Mouse (Mus musculus): ENCODE measurements around the gene Fgf13. TPM values are rescaled to one million over a fixed set of nuclear protein-coding genes. Genes with fewer than 3 reads are reported as not detected.

Gene Fgf13
- polyA plus RNA-seq, 2 experiments from 2014 or later: 7.9 to 8.4 TPM

DNA sequence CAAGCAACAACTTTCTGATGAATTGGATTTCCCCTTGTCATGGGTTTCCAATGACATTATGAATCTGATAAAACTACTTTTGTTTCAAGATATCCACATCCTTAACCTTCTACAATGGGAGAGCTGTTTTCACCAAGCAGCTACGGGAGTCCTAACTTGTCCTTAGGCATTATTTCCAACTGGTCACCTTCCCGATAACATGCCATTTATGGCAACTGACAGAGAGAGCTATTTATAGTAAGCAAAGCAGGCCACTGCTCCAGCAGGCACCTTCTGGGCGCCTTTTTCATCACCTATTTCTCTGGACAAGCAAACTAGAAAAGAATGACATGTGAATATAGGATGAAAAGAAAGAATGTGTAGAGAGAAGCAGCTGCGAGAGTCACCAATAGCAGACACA, 385.5 kb downstream of the Fgf13 start:
- ATAC-seq: no peak

DNA sequence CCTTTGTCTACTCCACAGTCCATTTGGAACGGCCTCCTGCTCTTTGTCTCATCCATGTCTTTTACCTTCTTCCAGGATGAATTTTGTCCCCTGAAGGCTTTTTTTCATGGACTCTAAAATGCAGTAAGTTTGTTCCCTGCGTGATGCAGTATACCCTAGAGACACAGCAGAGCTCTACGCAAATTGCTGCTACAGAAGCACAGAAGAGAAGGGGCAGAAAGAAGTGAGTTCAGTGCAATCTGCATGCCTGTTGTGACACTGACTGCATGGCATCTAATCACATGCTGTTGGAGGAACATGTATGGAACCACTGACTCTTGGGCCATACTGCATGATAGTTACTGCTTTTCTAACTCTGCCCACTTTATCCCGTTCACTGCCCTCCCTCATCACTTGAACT, 388.2 kb downstream of the Fgf13 start:
- no peak for ATAC-seq

DNA sequence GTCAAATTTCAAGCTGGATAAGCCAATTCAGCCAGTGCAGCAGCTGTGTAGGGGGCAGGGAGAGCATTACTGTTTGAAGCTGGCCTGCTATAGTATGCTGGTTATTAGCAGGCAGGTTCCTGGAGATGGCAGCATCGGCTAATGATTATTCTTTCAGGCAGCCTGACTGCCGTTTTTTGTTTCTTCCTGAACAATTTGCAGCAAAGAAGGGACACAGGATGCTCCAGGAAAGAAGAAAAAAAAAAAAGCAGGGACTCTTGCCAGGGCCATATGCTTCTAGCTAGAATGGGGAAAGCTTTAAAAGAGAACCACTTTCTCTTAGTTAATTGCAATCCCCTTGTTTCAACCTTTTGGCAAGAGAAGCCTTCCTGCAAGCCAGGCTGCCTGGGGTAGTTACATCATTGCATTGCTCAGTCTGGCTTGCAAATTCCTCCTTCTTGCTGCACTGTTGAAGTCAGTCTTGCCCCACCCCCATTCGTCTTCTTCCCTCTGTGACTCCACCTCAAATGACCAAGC, 388.7 kb downstream of the Fgf13 start:
- no peak for ATAC-seq

DNA sequence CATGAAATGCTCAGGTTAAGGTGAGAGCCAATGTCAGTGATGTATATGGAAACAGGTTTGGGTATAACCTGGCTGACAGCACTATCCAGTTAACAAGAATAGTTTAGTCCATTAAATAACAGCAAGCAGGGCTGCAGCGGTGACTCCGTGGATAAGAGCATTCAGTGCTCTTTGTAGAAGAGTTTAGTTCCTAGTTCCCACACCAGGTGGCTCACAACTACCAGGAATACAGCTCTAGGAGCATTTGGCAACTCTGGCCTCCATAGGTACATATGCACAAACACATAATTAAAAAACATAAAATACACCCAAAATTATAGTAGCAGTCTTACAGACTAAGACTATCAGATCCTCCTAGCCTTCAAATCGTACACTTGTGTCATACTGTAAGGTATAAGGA, 390.2 kb downstream of the Fgf13 start:
- no peak for ATAC-seq

DNA sequence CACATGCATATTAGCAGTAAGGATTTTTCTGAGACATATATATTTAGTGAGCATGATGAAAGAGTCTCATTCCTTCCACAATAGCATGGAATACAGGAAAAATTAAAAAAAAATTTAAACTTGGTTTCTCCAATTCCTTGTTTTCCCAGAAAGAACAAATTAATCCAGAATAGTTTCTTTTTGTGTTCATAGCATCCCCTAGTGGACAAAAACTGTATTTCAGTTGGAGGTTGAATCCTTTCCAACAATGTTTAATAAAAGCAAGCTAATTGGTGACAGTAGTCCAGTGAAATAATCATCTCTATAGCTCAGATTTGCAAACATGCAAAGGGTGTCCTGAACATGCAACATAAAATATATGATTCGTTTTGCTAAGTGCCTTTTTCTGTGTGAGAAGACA, 395.7 kb downstream of the Fgf13 start:
- ATAC-seq: no peak

DNA sequence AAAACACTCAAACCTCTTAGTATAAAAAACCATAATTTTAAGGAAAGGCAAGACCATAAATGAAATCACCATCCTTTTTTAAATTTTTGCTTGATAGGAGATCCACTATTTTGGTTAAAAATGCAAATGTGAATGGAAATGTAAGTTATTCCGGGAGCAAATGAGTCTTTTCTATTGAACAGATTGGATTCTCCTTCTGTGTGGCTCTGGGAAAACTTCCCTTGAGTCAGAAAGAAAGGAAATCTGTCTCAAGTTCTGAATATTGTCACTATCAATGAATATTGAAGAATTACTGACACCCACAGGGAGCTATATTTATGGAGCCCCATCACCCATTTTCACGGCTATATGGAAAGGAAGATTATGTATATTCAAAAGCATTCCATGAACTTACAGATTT, 401.1 kb downstream of the Fgf13 start:
- no peak for ATAC-seq

DNA sequence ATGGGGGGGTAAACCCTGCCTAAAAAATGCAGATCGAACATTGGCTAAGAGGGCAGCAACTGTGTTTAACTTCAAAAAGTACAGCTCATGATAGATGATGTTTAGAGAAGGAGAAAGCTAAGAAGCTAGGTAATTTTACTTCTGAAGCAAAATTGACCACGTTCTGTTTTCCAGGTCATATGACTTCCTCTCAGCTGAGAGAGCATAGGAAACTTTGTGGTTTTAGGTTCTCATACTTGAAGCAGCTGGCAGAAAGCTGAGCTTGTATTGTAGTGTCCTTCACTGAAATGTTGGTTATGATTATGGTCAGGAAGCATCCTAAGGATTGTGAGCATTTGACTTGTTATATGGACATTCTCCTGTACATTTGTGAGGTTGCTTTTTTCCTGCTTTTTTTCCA, 425.9 kb downstream of the Fgf13 start:
- ATAC-seq: no peak

DNA sequence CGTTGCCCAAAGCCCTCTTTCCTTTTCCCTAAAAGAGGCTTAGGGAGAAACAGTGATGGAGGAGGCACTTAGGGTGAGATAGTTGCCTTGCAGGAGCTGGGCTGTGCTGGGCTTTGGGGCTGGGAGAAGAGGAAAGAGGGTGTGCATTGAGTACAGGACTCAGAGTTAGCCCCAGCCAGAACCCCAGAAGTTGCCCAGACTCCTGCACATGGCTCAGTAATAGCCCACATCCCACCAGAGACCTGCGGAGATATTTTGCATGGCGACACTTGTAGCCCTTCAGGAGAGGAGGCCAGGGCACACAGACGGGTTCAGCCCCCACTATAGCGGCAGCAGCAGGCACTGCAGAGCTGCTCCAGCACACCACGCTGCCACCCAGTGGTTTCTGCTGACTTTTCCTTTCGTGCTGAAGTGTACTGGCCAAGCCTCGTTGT, 432.9 kb downstream of the Fgf13 start:
- ATAC-seq: peak; percentile 81

DNA sequence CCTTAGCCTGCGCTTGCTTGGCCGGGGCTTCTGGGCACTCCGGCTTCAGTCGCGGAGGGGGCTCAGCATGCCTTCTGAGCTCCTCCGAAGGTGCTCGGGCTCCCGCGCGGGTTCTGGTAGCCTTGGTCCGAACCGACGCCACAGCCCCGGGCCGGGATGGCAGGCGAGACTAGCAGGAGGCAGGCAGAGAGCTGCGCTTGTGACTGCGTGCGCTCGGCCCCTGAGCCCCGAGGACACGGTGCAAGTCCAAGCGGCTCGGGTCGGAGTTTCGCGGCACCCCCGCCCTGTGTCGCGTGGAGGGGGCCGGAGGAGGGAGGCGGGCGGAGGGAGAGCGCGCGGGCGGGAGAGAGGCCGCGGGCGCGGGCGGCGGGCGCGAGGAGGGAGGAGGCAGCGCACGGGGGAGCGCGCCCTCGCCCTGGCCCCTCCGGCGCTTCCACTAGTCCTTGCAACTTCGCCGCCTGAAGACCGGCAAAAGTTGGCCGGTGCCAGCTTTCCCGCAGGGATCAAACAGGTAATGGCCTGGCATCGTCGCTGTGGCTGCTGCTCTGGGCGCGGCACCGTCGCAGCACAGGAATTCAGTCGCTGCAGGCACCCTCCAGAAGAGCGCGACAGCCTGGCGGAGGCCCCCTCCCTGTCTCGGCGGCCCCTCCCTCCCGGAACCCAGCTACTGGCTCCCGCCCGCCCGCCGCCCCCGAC, 433.6 kb downstream of the Fgf13 start:
- ATAC-seq: peak; percentile 51

DNA sequence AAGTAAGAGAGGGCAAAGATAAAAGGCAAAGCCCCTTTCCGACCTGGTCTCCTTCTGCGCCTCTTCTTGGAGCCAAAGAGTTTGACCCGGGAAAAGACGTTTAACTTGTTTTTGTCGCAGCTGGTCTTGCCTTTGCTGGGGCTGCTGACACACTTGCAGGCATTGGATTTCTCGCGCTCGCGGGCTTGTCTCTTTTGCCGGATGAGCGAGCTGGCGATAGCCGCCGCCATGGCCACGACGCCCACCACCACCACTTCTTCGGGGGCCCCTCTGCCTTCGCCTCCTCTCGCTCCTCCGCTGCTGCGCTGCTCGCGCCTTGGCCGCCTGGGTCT, 434.1 kb downstream of the Fgf13 start:
- ATAC-seq: no peak

DNA sequence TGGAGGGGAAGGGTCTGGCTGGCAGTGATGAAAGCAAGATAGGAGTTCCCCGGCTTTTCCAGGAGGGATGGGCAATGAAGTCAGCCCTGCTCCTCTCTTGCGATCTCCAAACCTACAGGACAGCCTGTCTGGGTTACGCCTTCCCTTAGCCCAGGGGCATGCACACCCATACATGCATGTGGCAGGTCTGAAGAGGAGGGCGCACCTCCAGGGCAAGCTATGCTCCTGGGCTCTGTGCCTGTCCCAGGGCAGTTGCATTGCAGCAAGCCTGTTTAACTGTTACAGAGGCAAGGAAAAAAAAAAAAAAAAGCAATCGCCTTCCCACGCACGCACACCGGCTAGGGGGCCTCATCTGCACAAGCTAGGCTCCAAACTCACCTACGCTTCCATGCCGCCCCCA, 434.5 kb downstream of the Fgf13 start:
- ATAC-seq: no peak

DNA sequence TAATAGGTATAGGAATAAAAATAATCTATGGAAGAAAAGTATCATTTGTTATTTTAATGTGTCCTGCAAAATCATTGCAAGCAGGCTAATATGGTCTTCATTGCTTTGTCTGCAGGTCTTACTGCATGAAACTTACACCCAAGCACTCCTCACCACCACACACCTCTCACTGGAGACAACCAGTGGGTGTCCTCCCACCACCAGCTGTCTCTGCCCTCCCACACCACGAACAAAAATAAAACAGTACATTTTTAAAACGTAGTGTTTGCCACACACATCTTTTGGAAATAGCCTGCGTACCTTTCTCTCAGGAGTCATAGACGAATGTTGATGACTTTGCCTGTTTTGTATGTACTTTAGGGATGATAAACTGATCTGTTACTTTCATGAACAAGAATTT, 441.2 kb downstream of the Fgf13 start:
- ATAC-seq: no peak

DNA sequence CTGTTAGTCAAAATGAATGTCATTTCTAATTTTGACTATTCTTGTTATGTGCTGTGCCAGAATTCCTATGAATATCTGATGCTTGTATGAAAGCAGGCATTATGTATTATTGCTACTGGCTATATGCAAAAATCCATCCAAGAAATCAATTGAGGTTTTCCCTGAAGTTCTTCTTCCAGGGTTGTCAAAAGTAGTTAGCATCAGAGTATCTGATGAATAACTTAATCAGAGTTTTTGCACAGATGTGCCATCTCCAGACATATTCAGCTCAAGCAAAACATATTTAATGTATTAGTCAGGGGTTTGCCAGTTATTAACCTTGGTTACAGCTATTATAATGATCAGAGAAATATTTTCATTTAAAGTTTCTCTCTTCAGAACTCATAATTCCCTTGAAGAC, 454.7 kb downstream of the Fgf13 start:
- ATAC-seq: no peak

DNA sequence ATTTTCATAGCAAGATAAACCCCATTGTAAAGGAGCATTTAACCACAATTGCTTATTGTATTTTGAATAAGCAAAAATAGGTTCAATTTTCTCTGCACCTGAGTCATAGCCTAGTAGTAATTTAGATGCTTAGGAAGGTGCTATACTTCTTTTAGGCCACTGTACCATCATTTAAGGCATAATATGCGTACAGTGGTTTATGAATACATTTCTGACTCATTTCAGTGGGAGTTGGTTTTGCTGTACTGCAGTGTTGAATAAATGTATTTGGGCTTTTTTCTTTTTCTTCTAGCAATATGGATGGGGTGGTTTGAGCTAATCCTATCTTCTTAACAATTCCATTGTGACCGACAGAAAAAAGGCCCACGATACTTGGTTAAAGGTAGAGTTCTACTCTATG, 481.9 kb downstream of the Fgf13 start:
- ATAC-seq: no peak

DNA sequence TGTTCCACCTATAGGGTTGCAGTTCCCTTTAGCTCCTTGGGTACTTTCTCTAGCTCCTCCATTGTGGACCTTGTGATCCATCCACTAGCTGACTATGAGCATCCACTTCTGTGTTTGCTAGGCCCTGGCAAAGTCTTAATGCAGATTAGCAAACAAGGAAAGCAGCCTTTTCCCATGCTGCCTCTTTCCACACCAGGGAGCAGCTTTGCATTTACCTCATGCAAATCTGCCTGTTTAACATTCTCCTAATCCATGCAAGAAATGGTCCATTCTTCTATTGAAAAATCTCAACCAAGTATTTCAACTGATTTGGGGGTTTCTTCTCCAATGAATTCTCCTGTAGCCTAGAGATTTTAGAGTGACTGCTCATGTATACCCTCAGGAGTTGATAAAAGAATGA, 487.4 kb downstream of the Fgf13 start:
- ATAC-seq: no peak

DNA sequence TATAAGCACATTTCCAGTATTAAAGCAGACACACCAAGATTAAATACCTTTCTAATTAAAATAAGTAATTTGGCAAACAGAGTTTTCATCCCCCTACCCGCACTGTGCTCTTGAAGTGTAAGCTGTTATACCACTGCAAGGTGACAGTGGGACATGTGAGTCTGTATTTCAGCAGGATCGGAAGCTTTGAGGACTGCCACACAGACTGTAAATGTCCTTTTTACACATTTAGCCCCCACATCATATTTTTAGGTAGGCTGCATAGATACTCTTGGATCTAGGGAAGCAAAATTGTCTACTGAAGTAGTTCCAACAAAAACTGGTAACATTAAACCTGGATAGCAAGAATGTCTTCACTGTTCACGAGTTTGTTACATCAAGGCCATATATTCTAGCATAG, 495.8 kb downstream of the Fgf13 start:
- no peak for ATAC-seq

DNA sequence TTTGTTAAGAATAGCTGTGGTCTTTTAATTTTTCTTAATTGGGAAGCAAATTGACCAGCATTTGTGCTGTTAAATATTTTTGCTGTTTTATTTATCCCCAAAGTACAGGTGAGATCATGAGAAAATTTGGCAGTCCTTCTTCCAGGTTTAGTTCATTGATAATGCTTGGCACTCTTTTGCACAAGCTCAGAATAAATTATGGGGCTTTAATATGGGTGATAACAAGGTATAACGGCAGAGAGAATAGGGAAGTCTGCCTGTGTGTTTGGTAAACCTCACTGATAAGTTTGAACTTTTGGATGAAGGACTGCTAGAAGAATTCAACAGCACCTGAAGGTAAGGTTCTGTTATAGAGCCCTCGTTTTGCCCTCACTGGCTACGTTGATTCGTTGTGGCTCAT, 504.7 kb downstream of the Fgf13 start:
- ATAC-seq: no peak

DNA sequence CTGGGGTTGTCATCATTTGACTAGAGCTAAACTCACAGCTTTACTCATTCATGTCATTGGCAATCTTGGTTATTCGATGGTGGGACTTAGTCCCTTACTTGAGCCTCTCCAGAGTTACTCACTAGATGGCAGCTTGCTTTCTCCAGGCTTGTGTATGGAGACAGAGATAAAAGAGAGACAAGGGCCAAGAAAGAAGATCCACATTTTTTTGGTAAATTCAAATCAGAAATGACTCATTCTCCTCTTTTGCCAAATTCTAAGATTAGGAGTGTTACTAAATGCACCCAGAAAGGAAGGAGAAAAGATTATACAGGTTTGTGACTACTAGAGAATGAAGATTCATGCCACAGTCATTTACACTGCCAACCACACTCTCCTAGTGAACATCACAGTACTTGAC, 532.9 kb downstream of the Fgf13 start:
- no peak for ATAC-seq

Data from activated CD4-positive, CD25-positive, alpha-beta regulatory T cell, adult 4 months (primary cell).